Mouse (Mus musculus): ENCODE results near the gene Ikzf1. TPM values are rescaled to one million over a fixed set of nuclear protein-coding genes. Genes with fewer than 3 reads are reported as not detected.

Ikzf1 gene
- polyA plus RNA-seq, 1 experiment from 2014 or later, result 1.1 TPM

DNA sequence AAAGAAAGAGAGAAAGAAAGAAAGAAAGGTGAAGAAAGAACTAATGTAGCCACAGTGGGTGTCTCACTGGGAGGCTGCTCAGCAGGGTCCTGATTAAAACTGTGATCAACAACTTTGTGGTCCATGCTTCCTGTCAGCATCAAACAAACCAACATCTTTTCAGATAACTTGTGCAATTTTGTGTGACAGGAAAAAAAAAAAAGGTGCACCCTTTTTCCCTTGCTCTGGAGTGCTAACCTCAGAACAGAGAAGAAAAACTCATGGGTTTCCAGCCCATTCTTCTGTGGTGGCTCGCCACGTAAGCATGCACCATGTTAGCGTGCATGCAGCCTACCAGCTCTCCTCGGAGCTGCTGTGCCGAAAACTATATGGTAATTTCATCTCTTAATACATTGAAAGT is 56.8 kb downstream of the Ikzf1 start:
- no peak overlapping the region for H3K27ac ChIP-seq (replicated peaks)
- no peaks in the 10 kb centered on the region for H3K9me3 ChIP-seq
- no peak overlapping the region for H3K4me2 ChIP-seq
- no peak for ATAC-seq (ENCODE audit: extremely low read depth, insufficient number of reproducible peaks, low FRiP score, low TSS enrichment)
- WGBS, result 80% methylated on average over 5 of the region's 5 CpGs
- H3K36me3 ChIP-seq, result no peaks in the 10 kb centered on the region
- no peak overlapping the region for H3K9ac ChIP-seq
- no peak overlapping the region for H3K4me3 ChIP-seq
- no peaks in the 10 kb centered on the region; the same call in 1 of the 2 replicates for H3K27me3 ChIP-seq (replicated peaks)
- H3K4me1 ChIP-seq, result no peaks in the 10 kb centered on the region

DNA sequence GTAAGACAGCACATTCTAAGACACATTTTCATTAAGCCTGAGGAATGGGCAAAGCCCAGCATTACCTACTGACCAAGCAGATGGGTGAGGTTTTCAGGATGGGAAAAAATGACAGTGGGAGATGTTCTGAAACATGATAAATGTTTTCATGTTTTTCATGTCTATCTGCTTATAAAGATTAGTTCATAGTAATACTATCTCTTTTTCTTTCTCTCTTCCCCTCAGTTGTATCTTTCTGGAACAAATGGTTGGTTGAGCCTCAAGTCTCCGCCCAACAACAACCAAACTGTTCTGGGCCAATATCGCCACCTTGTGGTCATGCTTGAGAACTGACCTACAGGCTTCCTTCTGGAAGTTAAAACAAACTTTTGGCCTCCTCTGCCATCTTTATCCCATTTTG is 57.8 kb downstream of the Ikzf1 start:
- Histone ChIP-seq H3K4me2 (no peak overlapping the region), H3K36me3 (no peaks in the 10 kb centered on the region), H3K4me3 (no peak overlapping the region), H3K9me3 (no peaks in the 10 kb centered on the region), H3K4me1 (no peaks in the 10 kb centered on the region), H3K27ac (replicated peaks) (no peak overlapping the region), H3K27me3 (replicated peaks) (no peaks in the 10 kb centered on the region; the same call in 1 of the 2 replicates), H3K9ac (no peak overlapping the region)
- ATAC-seq (ENCODE audit: extremely low read depth, insufficient number of reproducible peaks, low FRiP score, low TSS enrichment), result no peak
- WGBS, result 21% methylated on average over 2 of the region's 2 CpGs

DNA sequence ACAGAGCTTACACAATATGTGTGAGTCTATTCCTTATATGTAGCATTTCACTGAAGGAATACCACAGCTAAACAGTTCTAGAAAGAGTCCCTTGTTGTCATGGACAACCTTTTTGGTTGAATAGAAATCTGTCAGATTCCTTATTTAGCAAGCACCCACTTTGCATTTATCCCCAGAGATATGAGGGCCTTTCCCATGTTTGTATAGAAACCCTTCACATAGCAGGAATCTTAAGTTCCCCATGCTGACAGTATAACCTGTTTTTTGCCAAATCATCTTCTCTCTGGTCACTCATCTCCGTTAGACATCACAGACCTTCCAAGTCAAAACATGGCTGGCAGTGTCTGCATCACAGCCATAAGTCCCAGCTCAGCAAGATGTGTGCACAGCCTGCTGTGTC is 59.4 kb downstream of the Ikzf1 start:
- Histone ChIP-seq H3K36me3 (no peaks in the 10 kb centered on the region), H3K4me3 (no peak overlapping the region), H3K4me2 (no peak overlapping the region), H3K27ac (replicated peaks) (no peak overlapping the region), H3K4me1 (no peaks in the 10 kb centered on the region), H3K9me3 (no peaks in the 10 kb centered on the region), H3K27me3 (replicated peaks) (no peaks in the 10 kb centered on the region; the same call in 1 of the 2 replicates), H3K9ac (no peak overlapping the region)
- ATAC-seq (ENCODE audit: extremely low read depth, insufficient number of reproducible peaks, low FRiP score, low TSS enrichment), result no peak
- WGBS, result 54% methylated on average over 1 of the region's 1 CpGs

DNA sequence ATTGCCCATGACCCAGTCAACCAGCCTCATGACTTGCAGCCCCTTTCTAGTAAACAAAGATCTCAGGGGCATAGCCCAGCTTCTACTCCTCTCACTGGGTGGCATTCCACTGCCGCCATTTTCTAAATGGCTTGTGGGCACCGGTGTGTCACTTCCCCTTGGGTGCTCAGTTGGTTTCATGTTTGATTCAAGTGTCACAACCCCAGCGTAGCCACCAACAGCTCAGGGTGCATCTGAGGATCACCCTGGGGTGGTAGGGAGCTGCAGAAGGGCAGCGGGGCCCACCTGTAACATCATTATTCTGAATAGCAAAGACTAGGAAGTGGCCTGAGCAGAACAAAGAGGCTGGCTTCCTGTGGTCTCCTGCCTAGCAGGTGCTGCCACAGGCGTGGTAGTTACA is 66.3 kb downstream of the Ikzf1 start:
- Histone ChIP-seq H3K4me3 (no peak overlapping the region), H3K36me3 (no peaks in the 10 kb centered on the region), H3K9ac (no peak overlapping the region), H3K27ac (replicated peaks) (no peak overlapping the region), H3K9me3 (no peaks in the 10 kb centered on the region), H3K4me2 (no peak overlapping the region), H3K27me3 (replicated peaks) (peaks cover 6% of the 10 kb centered on the region), H3K4me1 (no peaks in the 10 kb centered on the region)
- ATAC-seq (ENCODE audit: extremely low read depth, insufficient number of reproducible peaks, low FRiP score, low TSS enrichment), result no peak
- WGBS, result 76% methylated on average over 5 of the region's 5 CpGs

DNA sequence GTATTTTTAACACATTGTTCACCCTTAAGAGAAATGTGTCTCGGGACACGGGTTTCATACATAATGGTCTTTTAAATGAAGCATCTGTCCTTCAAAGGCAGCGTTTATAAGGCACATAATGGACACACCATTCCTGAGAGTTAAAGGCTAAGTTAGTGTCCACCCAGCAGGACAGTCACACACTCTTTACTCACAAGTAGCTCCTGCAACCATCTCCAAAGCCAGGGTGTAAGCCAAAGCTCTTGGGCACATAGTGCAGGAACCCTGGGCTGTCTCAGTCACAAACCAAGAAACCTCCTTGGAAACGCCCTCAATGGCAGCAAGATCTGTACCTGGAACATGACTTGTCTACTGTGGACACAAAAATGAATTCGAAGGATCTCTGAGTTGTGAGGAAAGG is 68.1 kb downstream of the Ikzf1 start:
- no peak overlapping the region for H3K4me3 ChIP-seq
- H3K27me3 ChIP-seq (replicated peaks), result peaks cover 6% of the 10 kb centered on the region
- H3K9me3 ChIP-seq, result no peaks in the 10 kb centered on the region
- WGBS, result 78% methylated on average over 5 of the region's 5 CpGs
- no peak overlapping the region for H3K27ac ChIP-seq (replicated peaks)
- no peak overlapping the region for H3K4me2 ChIP-seq
- H3K9ac ChIP-seq, result no peak overlapping the region
- H3K4me1 ChIP-seq, result no peaks in the 10 kb centered on the region
- no peaks in the 10 kb centered on the region for H3K36me3 ChIP-seq
- ATAC-seq (ENCODE audit: extremely low read depth, insufficient number of reproducible peaks, low FRiP score, low TSS enrichment), result no peak

DNA sequence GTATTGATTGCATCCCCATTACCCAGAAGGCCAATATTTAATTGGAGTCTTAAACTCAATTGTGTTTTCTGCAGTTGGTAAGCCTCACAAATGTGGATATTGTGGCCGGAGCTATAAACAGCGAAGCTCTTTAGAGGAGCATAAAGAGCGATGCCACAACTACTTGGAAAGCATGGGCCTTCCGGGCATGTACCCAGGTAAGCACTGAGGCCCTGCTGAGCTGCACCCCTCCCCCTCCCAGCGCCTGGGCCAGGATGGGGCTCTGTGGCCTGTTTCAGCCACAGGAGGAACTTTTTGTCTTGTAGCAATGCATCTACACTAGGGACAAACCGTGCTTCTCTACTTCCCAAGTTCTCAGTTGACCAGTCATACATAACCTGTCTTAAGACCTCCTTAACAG is 73.3 kb downstream of the Ikzf1 start:
- Histone ChIP-seq H3K9ac (no peak overlapping the region), H3K27ac (replicated peaks) (no peak overlapping the region), H3K4me1 (no peaks in the 10 kb centered on the region), H3K36me3 (no peaks in the 10 kb centered on the region), H3K27me3 (replicated peaks) (peaks cover 6% of the 10 kb centered on the region), H3K9me3 (no peaks in the 10 kb centered on the region), H3K4me3 (no peak overlapping the region), H3K4me2 (no peak overlapping the region)
- ATAC-seq (ENCODE audit: extremely low read depth, insufficient number of reproducible peaks, low FRiP score, low TSS enrichment), result no peak
- 74% methylated on average over 6 of the region's 6 CpGs for WGBS

DNA sequence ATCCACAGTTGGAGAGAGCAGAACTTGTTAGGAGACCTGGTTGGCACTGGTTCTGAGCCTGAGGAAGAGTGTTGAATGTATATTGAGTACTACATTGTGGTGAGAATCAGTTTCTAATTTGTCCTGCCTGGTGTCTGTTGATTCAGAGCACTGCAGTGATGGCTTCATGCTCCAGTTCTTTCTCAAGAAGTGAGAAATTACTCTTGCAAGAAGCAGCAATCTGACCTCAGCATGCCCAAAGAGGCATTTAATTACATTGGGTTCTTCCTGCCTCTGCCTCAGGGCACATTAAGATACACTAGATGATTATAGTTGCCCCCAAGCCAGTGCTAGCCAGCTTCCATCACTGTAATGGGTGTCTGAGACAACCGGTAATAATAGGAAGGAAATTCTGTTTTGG is 74.1 kb downstream of the Ikzf1 start:
- WGBS, result 84% methylated on average over 1 of the region's 1 CpGs

DNA sequence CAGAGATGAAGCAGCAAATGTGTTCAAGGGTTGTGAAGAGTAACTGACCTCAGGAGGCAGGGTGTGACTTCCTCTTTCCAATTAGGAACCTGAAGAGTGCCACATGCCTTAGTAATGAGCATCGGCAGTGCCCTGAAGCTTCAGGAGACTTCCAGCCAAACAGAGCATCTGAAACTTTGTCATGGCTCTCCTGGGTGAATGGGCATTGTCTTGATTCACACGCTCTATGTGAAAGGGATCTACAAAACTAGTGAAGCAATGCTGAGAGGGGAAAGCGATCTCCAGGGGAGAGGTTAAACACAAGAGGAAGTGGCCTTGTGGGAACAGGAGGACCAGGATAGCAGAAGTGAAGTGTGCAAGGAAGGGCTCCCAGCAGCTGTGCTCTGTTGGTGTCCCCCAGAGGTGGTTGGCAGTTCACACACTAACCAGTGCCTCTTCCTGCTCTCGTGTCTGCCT is 78.4 kb downstream of the Ikzf1 start:
- H3K9me3 ChIP-seq, result no peaks in the 10 kb centered on the region
- ATAC-seq (ENCODE audit: extremely low read depth, insufficient number of reproducible peaks, low FRiP score, low TSS enrichment), result no peak
- no peaks in the 10 kb centered on the region for H3K27me3 ChIP-seq (replicated peaks)
- H3K4me1 ChIP-seq, result no peaks in the 10 kb centered on the region
- 63% methylated on average over 4 of the region's 4 CpGs for WGBS
- no peak overlapping the region for H3K9ac ChIP-seq
- H3K27ac ChIP-seq (replicated peaks), result no peak overlapping the region
- no peak overlapping the region for H3K4me3 ChIP-seq
- no peak overlapping the region for H3K4me2 ChIP-seq
- no peaks in the 10 kb centered on the region for H3K36me3 ChIP-seq

More for the DNA sequence above, 74.1 kb downstream of the Ikzf1 start:
- no peaks in the 10 kb centered on the region for H3K4me1 ChIP-seq
- no peak overlapping the region for H3K9ac ChIP-seq
- H3K4me2 ChIP-seq, result no peak overlapping the region
- no peak overlapping the region for H3K27ac ChIP-seq (replicated peaks)
- no peaks in the 10 kb centered on the region for H3K36me3 ChIP-seq
- no peaks in the 10 kb centered on the region for H3K9me3 ChIP-seq
- ATAC-seq (ENCODE audit: extremely low read depth, insufficient number of reproducible peaks, low FRiP score, low TSS enrichment), result no peak
- H3K4me3 ChIP-seq, result no peak overlapping the region
- H3K27me3 ChIP-seq (replicated peaks), result peaks cover 3% of the 10 kb centered on the region; the same call in 1 of the 2 replicates

DNA sequence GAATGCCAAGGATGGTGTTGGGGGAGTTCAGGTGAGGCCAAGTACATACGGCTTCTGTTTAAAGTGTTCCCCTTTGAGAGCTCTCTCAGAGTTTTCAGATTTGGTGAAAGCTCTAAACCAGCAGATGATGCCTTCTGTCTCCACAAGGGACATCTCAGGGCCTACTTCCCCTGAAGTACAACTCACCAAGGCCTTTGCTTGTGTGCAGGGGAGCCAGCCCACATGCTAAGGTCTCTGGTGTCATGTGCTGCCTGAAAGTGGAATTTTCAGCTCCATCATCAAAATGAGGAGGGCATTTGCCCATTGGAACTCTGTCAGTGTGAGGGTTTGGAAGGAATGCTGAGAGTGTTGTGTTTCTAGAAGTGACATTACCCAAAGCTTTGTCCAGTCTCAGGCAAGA is 80.6 kb downstream of the Ikzf1 start:
- H3K27me3 ChIP-seq (replicated peaks), result no peaks in the 10 kb centered on the region
- no peak overlapping the region for H3K27ac ChIP-seq (replicated peaks)
- no peak overlapping the region for H3K4me2 ChIP-seq
- no peak overlapping the region for H3K9ac ChIP-seq
- H3K36me3 ChIP-seq, result no peaks in the 10 kb centered on the region
- H3K4me3 ChIP-seq, result no peak overlapping the region
- no peaks in the 10 kb centered on the region for H3K9me3 ChIP-seq
- 74% methylated on average over 1 of the region's 1 CpGs for WGBS
- no peak for ATAC-seq (ENCODE audit: extremely low read depth, insufficient number of reproducible peaks, low FRiP score, low TSS enrichment)
- no peaks in the 10 kb centered on the region for H3K4me1 ChIP-seq

DNA sequence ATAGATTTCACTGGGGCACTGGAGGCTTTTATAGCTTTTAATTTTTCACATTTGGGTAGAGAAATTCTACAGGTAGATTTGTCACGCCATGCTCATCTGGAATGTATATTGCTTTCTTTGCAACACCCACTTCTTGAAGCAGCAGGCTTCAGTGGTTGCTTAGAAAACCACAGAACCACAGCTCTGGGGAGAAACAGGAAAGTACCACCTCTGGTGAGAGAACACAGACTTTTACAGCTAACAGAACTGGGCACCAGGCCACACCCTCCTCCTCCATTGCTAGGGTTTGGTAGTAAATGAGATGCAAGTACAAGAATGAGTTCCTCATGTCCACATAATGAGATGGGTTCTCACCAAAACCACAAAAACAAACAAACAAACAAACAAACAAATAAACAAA is 81.3 kb downstream of the Ikzf1 start:
- 80% methylated on average over 1 of the region's 1 CpGs for WGBS
- Histone ChIP-seq H3K4me1 (no peaks in the 10 kb centered on the region), H3K9me3 (no peaks in the 10 kb centered on the region), H3K4me3 (no peak overlapping the region), H3K9ac (no peak overlapping the region), H3K27me3 (replicated peaks) (no peaks in the 10 kb centered on the region), H3K4me2 (no peak overlapping the region), H3K36me3 (no peaks in the 10 kb centered on the region), H3K27ac (replicated peaks) (no peak overlapping the region)
- ATAC-seq (ENCODE audit: extremely low read depth, insufficient number of reproducible peaks, low FRiP score, low TSS enrichment), result no peak

DNA sequence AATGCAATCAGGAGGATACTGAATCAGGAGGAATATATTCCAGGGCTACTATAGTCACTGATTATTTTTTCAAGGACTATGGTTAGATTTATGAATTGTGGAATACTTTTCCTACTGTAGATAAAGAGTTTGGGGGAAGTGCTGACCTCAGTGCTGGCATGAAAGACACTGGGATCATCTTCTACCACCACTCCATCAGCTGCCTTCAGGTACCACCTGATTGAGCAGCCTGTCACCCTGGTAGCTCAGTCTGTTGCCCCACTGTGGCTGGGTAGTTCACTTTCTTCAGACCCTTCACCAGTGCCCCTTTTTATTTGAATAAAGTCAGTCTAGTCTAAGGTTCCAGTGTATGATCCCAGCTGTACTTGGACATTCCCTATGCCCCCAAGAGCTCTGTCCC is 81.9 kb downstream of the Ikzf1 start:
- no peaks in the 10 kb centered on the region for H3K4me1 ChIP-seq
- ATAC-seq (ENCODE audit: extremely low read depth, insufficient number of reproducible peaks, low FRiP score, low TSS enrichment), result no peak
- no peak overlapping the region for H3K4me2 ChIP-seq

DNA sequence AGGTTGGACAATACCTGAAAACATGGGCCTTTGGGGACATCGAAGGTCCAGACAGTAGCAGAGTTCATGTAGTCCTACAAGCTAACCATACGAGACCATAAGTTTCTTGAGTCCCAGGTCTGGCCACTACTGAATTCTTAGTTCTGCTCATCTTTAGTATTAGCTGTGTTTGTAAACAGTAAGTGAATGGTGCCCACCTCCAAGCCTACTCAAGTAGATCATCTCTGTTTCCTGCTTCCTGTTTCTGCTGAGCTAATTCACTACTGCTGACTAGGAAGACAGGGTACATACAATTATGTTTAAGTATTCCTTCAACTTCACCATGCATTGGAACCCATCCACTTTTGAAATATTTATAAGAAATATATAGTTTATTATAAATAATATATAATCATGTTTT is 83.3 kb downstream of the Ikzf1 start:
- ATAC-seq (ENCODE audit: extremely low read depth, insufficient number of reproducible peaks, low FRiP score, low TSS enrichment), result no peak
- Histone ChIP-seq H3K27ac (replicated peaks) (no peak overlapping the region), H3K27me3 (replicated peaks) (no peaks in the 10 kb centered on the region), H3K9ac (no peak overlapping the region), H3K36me3 (no peaks in the 10 kb centered on the region), H3K4me3 (no peak overlapping the region), H3K9me3 (no peaks in the 10 kb centered on the region), H3K4me1 (no peaks in the 10 kb centered on the region), H3K4me2 (no peak overlapping the region)
- WGBS, result 74% methylated on average over 2 of the region's 2 CpGs

More for the DNA sequence above, 81.9 kb downstream of the Ikzf1 start:
- Histone ChIP-seq H3K9me3 (no peaks in the 10 kb centered on the region), H3K9ac (no peak overlapping the region), H3K4me3 (no peak overlapping the region), H3K27ac (replicated peaks) (no peak overlapping the region), H3K27me3 (replicated peaks) (no peaks in the 10 kb centered on the region), H3K36me3 (no peaks in the 10 kb centered on the region)
